Mouse (Mus musculus) limb, embryonic 10.5 days (tissue): ENCODE data around the gene Ccdc83. TPM values are rescaled to one million over a fixed set of nuclear protein-coding genes. Genes with fewer than 3 reads are reported as not detected.
A peak's percentile ranks its signal among the peaks of the same experiment; 100 is the strongest.

Source experiments
- DNase-seq: peaks from one replicate; pipeline ENCODE4 v3.0.0-alpha.2; 2017; ENCODE audit warnings: low spot score
- H3K27ac ChIP-seq: fragments of 300-500 bp; sonication (generic); 2 replicates; pipeline ENCODE4 v1.5.1; 2016; ENCODE audit warnings: mild to moderate bottlenecking
- H3K27me3 ChIP-seq: fragments of 300-500 bp; sonication (generic); 2 replicates; pipeline ENCODE4 v1.6.1; 2016; ENCODE audit warnings: low read depth, mild to moderate bottlenecking; ENCODE audit not compliant: poor library complexity, severe bottlenecking
- H3K36me3 ChIP-seq: fragments of 300-500 bp; sonication (generic); 2 replicates; pipeline ENCODE4 v1.6.1; 2016; ENCODE audit warnings: mild to moderate bottlenecking, moderate library complexity
- H3K4me1 ChIP-seq: fragments of 300-500 bp; sonication (generic); 2 replicates; pipeline ENCODE4 v1.6.1; 2016
- H3K4me3 ChIP-seq: fragments of 300-500 bp; sonication (generic); 2 replicates; pipeline ENCODE4 v1.5.1; 2016; ENCODE audit warnings: mild to moderate bottlenecking, moderate library complexity
- H3K9me3 ChIP-seq: fragments of 300-500 bp; sonication (generic); replicated peaks from 2 replicates; pipeline ENCODE4 v1.6.1; 2016; ENCODE audit warnings: mild to moderate bottlenecking
- WGBS: fragments of 180-500 bp; shearing (Covaris S2); methylation state at CpG from one replicate; pipeline ENCODE4 v1.1.7; 2016; 5-methylcytosine and 5-hydroxymethylcytosine counted together
- polyA plus RNA-seq: library from polyadenylated mRNA; unstranded; fragments of >200 nt; fragmentation: Nextera tagmentation; extraction: Ambion mirVana; gene quantifications from 2 replicates; pipeline ENCODE4 v1.2.1, GENCODE M21; 2016

Ccdc83 gene
- polyA plus RNA-seq, 1 experiment from 2014 or later = not detected

- no peak for DNase-seq
- 89% methylated on average over 11 of the region's 11 CpGs for WGBS
- peaks cover 15% of the 10 kb centered on the region; the same call in 1 of the 2 replicates for H3K4me1 ChIP-seq
- H3K36me3 ChIP-seq = no peaks in the 10 kb centered on the region
- H3K27me3 ChIP-seq = no peaks in the 10 kb centered on the region
- no peak overlapping the region for H3K4me3 ChIP-seq
- no peak overlapping the region for H3K27ac ChIP-seq
- H3K9me3 ChIP-seq = no peaks in the 10 kb centered on the region
Measured at GRCm38 (mm10) chr7:90281759-90282546, 16.4 kb upstream of the Ccdc83 start.

- WGBS = 47% methylated on average over 8 of the region's 8 CpGs
- no peaks in the 10 kb centered on the region for H3K36me3 ChIP-seq
- peaks cover 15% of the 10 kb centered on the region; the same call in 1 of the 2 replicates for H3K4me1 ChIP-seq
- no peaks in the 10 kb centered on the region for H3K9me3 ChIP-seq
- no peaks in the 10 kb centered on the region for H3K27me3 ChIP-seq
- no peak for DNase-seq
- H3K27ac ChIP-seq = 0 out of 2 replicates have a peak overlapping the region, but pooled peaks have one; percentile 44
- no peak overlapping the region for H3K4me3 ChIP-seq
Measured at GRCm38 (mm10) chr7:90280878-90281277, 15.3 kb upstream of the Ccdc83 start.

- Histone ChIP-seq H3K4me3 (no peak overlapping the region), H3K27ac (no peak overlapping the region), H3K36me3 (no peaks in the 10 kb centered on the region), H3K4me1 (peaks cover 15% of the 10 kb centered on the region; the same call in 1 of the 2 replicates), H3K27me3 (no peaks in the 10 kb centered on the region), H3K9me3 (no peaks in the 10 kb centered on the region)
- DNase-seq = peak; percentile 45
- WGBS = 69% methylated on average over 11 of the region's 11 CpGs
Measured at GRCm38 (mm10) chr7:90280274-90280875, 14.8 kb upstream of the Ccdc83 start.

- no peaks in the 10 kb centered on the region for H3K36me3 ChIP-seq
- no peak overlapping the region for H3K27ac ChIP-seq
- H3K27me3 ChIP-seq = no peaks in the 10 kb centered on the region
- WGBS = 90% methylated on average over 4 of the region's 4 CpGs
- peaks cover 15% of the 10 kb centered on the region; the same call in 1 of the 2 replicates for H3K4me1 ChIP-seq
- H3K9me3 ChIP-seq = no peaks in the 10 kb centered on the region
- H3K4me3 ChIP-seq = no peak overlapping the region
- no peak for DNase-seq
Measured at GRCm38 (mm10) chr7:90279136-90279535, 13.6 kb upstream of the Ccdc83 start.

GRCm38 (mm10) chr7:90277769-90278168 is 12.2 kb upstream of the Ccdc83 start:
- no peaks in the 10 kb centered on the region for H3K27me3 ChIP-seq
- H3K4me3 ChIP-seq = no peak overlapping the region
- peaks cover 15% of the 10 kb centered on the region; the same call in 1 of the 2 replicates for H3K4me1 ChIP-seq
- no peaks in the 10 kb centered on the region for H3K9me3 ChIP-seq
- DNase-seq = no peak
- 82% methylated on average over 4 of the region's 4 CpGs for WGBS
- no peaks in the 10 kb centered on the region for H3K36me3 ChIP-seq
- H3K27ac ChIP-seq = no peak overlapping the region

- no peaks in the 10 kb centered on the region for H3K27me3 ChIP-seq
- no peak for DNase-seq
- no peaks in the 10 kb centered on the region for H3K9me3 ChIP-seq
- no peak overlapping the region for H3K27ac ChIP-seq
- 72% methylated on average over 3 of the region's 3 CpGs for WGBS
- no peak overlapping the region for H3K4me3 ChIP-seq
- peaks cover 15% of the 10 kb centered on the region; the same call in 1 of the 2 replicates for H3K4me1 ChIP-seq
- no peaks in the 10 kb centered on the region for H3K36me3 ChIP-seq
Measured at GRCm38 (mm10) chr7:90277246-90277645, 11.7 kb upstream of the Ccdc83 start.

- Histone ChIP-seq H3K4me3 (no peak overlapping the region), H3K36me3 (no peaks in the 10 kb centered on the region), H3K27me3 (no peaks in the 10 kb centered on the region), H3K9me3 (no peaks in the 10 kb centered on the region), H3K4me1 (no peaks in the 10 kb centered on the region), H3K27ac (no peak overlapping the region)
- DNase-seq = no peak
- 69% methylated on average over 11 of the region's 11 CpGs for WGBS
Measured at GRCm38 (mm10) chr7:90274561-90275100, 9.1 kb upstream of the Ccdc83 start.

- Histone ChIP-seq H3K36me3 (no peaks in the 10 kb centered on the region), H3K9me3 (no peaks in the 10 kb centered on the region), H3K27me3 (no peaks in the 10 kb centered on the region), H3K4me3 (no peak overlapping the region), H3K4me1 (peaks cover 3% of the 10 kb centered on the region), H3K27ac (no peak overlapping the region)
- no peak for DNase-seq
- 84% methylated on average over 3 of the region's 3 CpGs for WGBS
Measured at GRCm38 (mm10) chr7:90270141-90270540, 4.6 kb upstream of the Ccdc83 start.

GRCm38 (mm10) chr7:90261902-90262599 is 3.5 kb downstream of the Ccdc83 start:
- DNase-seq = no peak
- WGBS = 36% methylated on average over 7 of the region's 7 CpGs

GRCm38 (mm10) chr7:90259899-90260298 is 5.7 kb downstream of the Ccdc83 start:
- Histone ChIP-seq H3K27me3 (no peaks in the 10 kb centered on the region), H3K4me3 (no peak overlapping the region), H3K9me3 (no peaks in the 10 kb centered on the region), H3K27ac (no peak overlapping the region), H3K4me1 (0 out of 2 replicates have a peak, but pooled peaks cover 3% of the 10 kb centered on the region), H3K36me3 (no peaks in the 10 kb centered on the region)
- 90% methylated on average over 2 of the region's 2 CpGs for WGBS
- no peak for DNase-seq

More at GRCm38 (mm10) chr7:90261902-90262599, 3.5 kb downstream of the Ccdc83 start:
- no peak overlapping the region for H3K27ac ChIP-seq
- H3K4me3 ChIP-seq = no peak overlapping the region
- H3K36me3 ChIP-seq = no peaks in the 10 kb centered on the region
- H3K27me3 ChIP-seq = no peaks in the 10 kb centered on the region
- H3K9me3 ChIP-seq = no peaks in the 10 kb centered on the region
- H3K4me1 ChIP-seq = peaks cover 8% of the 10 kb centered on the region

- 89% methylated on average over 2 of the region's 2 CpGs for whole genome bisulfite sequencing
- no peak overlapping the region for H3K4me3 ChIP-seq
- no peaks in the 10 kb centered on the region for H3K36me3 ChIP-seq
- H3K27me3 ChIP-seq = no peaks in the 10 kb centered on the region
- H3K4me1 ChIP-seq = 0 out of 2 replicates have a peak, but pooled peaks cover 3% of the 10 kb centered on the region
- no peak overlapping the region for H3K27ac ChIP-seq
- DNase-seq = no peak
- no peaks in the 10 kb centered on the region for H3K9me3 ChIP-seq
Measured at GRCm38 (mm10) chr7:90258701-90259100, 6.9 kb downstream of the Ccdc83 start.

- Histone ChIP-seq H3K27ac (no peak overlapping the region), H3K9me3 (no peaks in the 10 kb centered on the region), H3K4me1 (no peaks in the 10 kb centered on the region), H3K36me3 (no peaks in the 10 kb centered on the region), H3K4me3 (no peak overlapping the region), H3K27me3 (no peaks in the 10 kb centered on the region)
- 73% methylated on average over 5 of the region's 5 CpGs for WGBS
- no peak for DNase-seq
Measured at GRCm38 (mm10) chr7:90252946-90253345, 12.6 kb downstream of the Ccdc83 start.
